ENCODE assay signal across 9 mouse cellular contexts in genomic region chr7:125720370-125720769, GRCm38 (mm10). TPM values are rescaled to one million over a fixed set of nuclear protein-coding genes. Genes with fewer than 3 reads are reported as not detected.
A peak's percentile ranks its signal among the peaks of the same experiment; 100 is the strongest.
DNase-seq lines count a peak whose midpoint lies in the region; ATAC-seq and TF ChIP-seq lines count a peak whose summit lies in the region.
"Had no signal": no experiment of that assay in that cellular context is flagged by ENCODE, and none has a peak within 500 bp of the region (broad histone marks: within the 10 kb centered on the region; RNA-seq: fewer than 3 reads in every experiment).

No protein-coding gene starts in this region.

- no peak overlapping the region for H3K4me2 ChIP-seq in lung, embryonic 16.5 days (ENCODE audit: low read depth, low read length)
- H3K4me2 ChIP-seq in forebrain, postnatal 0 days (ENCODE audit: low read depth): no peak overlapping the region
- H3K4me2 ChIP-seq in midbrain, embryonic 11.5 days: no peak overlapping the region

- 52% methylated on average over 5 of the region's 5 CpGs for WGBS in lung, embryonic 16.5 days
- WGBS in forebrain, postnatal 0 days: 59% methylated on average over 5 of the region's 5 CpGs
- 87% methylated on average over 5 of the region's 5 CpGs for WGBS in midbrain, embryonic 11.5 days

- DNase-seq in frontal cortex, postnatal 36 days (ENCODE audit: low spot score in 2 of 2): no peak
- no peak for DNase-seq in lung, postnatal 4 days
- DNase-seq in forebrain, postnatal 0 days: peak; percentile 35
- DNase-seq in heart, postnatal 14 days: peak; percentile 23 to 47
- no peak for DNase-seq in embryo, embryonic 9.5 days (ENCODE audit: extremely low spot score)
- no peak for DNase-seq in midbrain, embryonic 11.5 days (ENCODE audit: low spot score, missing footprints)
- DNase-seq: kidney, adult 2 months had no signal

- no peak for TF ChIP-seq CTCF in forebrain, postnatal 0 days (IDR thresholded peaks at IDR 0.05; ENCODE audit: low read depth)

- H3K9me3 ChIP-seq in lung, embryonic 16.5 days (ENCODE audit: control insufficient read depth, low read length): no peaks in the 10 kb centered on the region
- H3K9me3 ChIP-seq in forebrain, postnatal 0 days (ENCODE audit: low read length): no peaks in the 10 kb centered on the region
- H3K9me3 ChIP-seq in midbrain, embryonic 11.5 days (ENCODE audit: control insufficient read depth, low read length): no peaks in the 10 kb centered on the region

- H3K4me1 ChIP-seq in lung, embryonic 16.5 days (replicated peaks; ENCODE audit: control insufficient read depth, insufficient read depth, low read length): peaks cover 17% of the 10 kb centered on the region
- H3K4me1 ChIP-seq in forebrain, postnatal 0 days (ENCODE audit: insufficient read depth): no peaks in the 10 kb centered on the region
- no peaks in the 10 kb centered on the region for H3K4me1 ChIP-seq in midbrain, embryonic 11.5 days (ENCODE audit: control insufficient read depth, insufficient read depth, low read length)

- peak; percentile 47; the same call in 1 of the 2 replicates for ATAC-seq in frontal cortex, adult (ENCODE audit: low TSS enrichment)
- no peak for ATAC-seq in lung, embryonic 16.5 days (ENCODE audit: low read depth)
- peak; percentile 66 for ATAC-seq in forebrain, postnatal 0 days
- no peak for ATAC-seq in midbrain, embryonic 11.5 days (ENCODE audit: low FRiP score)

- no peak overlapping the region for H3K4me3 ChIP-seq in lung, embryonic 16.5 days (ENCODE audit: low read length)
- no peak overlapping the region for H3K4me3 ChIP-seq in forebrain, postnatal 0 days (ENCODE audit: low read depth, low read length)
- H3K4me3 ChIP-seq in midbrain, embryonic 11.5 days (ENCODE audit: low read depth, low read length): no peak overlapping the region

- no peak overlapping the region for H3K9ac ChIP-seq in lung, embryonic 16.5 days (ENCODE audit: low read length)
- H3K9ac ChIP-seq in forebrain, postnatal 0 days: no peak overlapping the region
- H3K9ac ChIP-seq in midbrain, embryonic 11.5 days (ENCODE audit: low read length): no peak overlapping the region

- H3K36me3 ChIP-seq in lung, embryonic 16.5 days (ENCODE audit: control insufficient read depth, insufficient read depth, low read length): no peaks in the 10 kb centered on the region
- H3K36me3 ChIP-seq in forebrain, postnatal 0 days (ENCODE audit: insufficient read depth): no peaks in the 10 kb centered on the region
- no peaks in the 10 kb centered on the region for H3K36me3 ChIP-seq in midbrain, embryonic 11.5 days (ENCODE audit: control insufficient read depth, insufficient read depth, low read length)

- H3K27me3 ChIP-seq in lung, embryonic 16.5 days (ENCODE audit: control insufficient read depth, insufficient read depth, low read depth, low read length): no peaks in the 10 kb centered on the region
- H3K27me3 ChIP-seq in forebrain, postnatal 0 days (ENCODE audit: insufficient read depth, low read length): no peaks in the 10 kb centered on the region
- no peaks in the 10 kb centered on the region for H3K27me3 ChIP-seq in midbrain, embryonic 11.5 days (ENCODE audit: control insufficient read depth, insufficient read depth, low read length)

- H3K27ac ChIP-seq in lung, embryonic 16.5 days (ENCODE audit: low read length): peak overlapping the region; percentile 56
- H3K27ac ChIP-seq in forebrain, postnatal 0 days (ENCODE audit: low read depth, low read length): 0 out of 2 replicates have a peak overlapping the region, but pooled peaks have one; percentile 17
- no peak overlapping the region for H3K27ac ChIP-seq in midbrain, embryonic 11.5 days (ENCODE audit: low read depth, low read length)

- intact Hi-C loops in heart, postnatal 14 days (cut with DNase I): no loop called here

RNA-seq across cellular contexts. Expression of gene D430042O09Rik, which starts 12.7 kb away (rescaled TPM):
- 10.3 and 13.0 TPM in 2 replicates for polyA plus RNA-seq in lung, embryonic 16.5 days (2015; fragmentation: Nextera tagmentation; extraction: Ambion mirVana)
- 16.2 and 19.8 TPM in 2 replicates for total RNA-seq in forebrain, postnatal 0 days (2014; rRNA removed)
- 3.5 and 4.6 TPM in 2 replicates for polyA plus RNA-seq in forebrain, postnatal 0 days (2015; fragmentation: Nextera tagmentation; extraction: Ambion mirVana)
- total RNA-seq in heart, postnatal 14 days (2021): 10 to 100 TPM; 11.7 to 15.2 TPM
- polyA plus RNA-seq in midbrain, embryonic 11.5 days (2014; fragmentation: Nextera tagmentation; extraction: Ambion mirVana): 7.5 and 7.9 TPM in 2 replicates

RNA-seq across cellular contexts. Expression of gene Gtf3c1, which starts 12.8 kb away (rescaled TPM):
- 29.5 and 30.5 TPM in 2 replicates for polyA plus RNA-seq in lung, embryonic 16.5 days (2015; fragmentation: Nextera tagmentation; extraction: Ambion mirVana)
- total RNA-seq in forebrain, postnatal 0 days (2014; rRNA removed): 69.7 and 77.2 TPM in 2 replicates
- polyA plus RNA-seq in forebrain, postnatal 0 days (2015; fragmentation: Nextera tagmentation; extraction: Ambion mirVana): 14.3 and 19.0 TPM in 2 replicates
- total RNA-seq in heart, postnatal 14 days (2021): 10 to 100 TPM; 68.4 to 72.4 TPM
- polyA plus RNA-seq in midbrain, embryonic 11.5 days (2014; fragmentation: Nextera tagmentation; extraction: Ambion mirVana): 29.6 and 32.0 TPM in 2 replicates

Comparison
In these comparisons a context has a peak if more than half of its experiments do, and no peak if none do; other contexts are left out.
1. ATAC-seq: peak in frontal cortex, adult (single experiment) and forebrain, postnatal 0 days (single experiment); none in lung, embryonic 16.5 days (single experiment) and midbrain, embryonic 11.5 days (single experiment).
2. DNase-seq: peak in forebrain, postnatal 0 days (single experiment) and heart, postnatal 14 days (2 of 2); none in frontal cortex, postnatal 36 days (0 of 2), lung, postnatal 4 days (0 of 2), embryo, embryonic 9.5 days (single experiment) and midbrain, embryonic 11.5 days (single experiment).